Mouse (Mus musculus) hematopoietic stem cell, adult 5-6 weeks (primary cell): ENCODE data around the gene Sf1. TPM values are rescaled to one million over a fixed set of nuclear protein-coding genes. Genes with fewer than 3 reads are reported as not detected.

Experiments used
- ATAC-seq, 2 experiments: fragments of 125-278 bp in 1 of 2; replicated peaks in 1 of 2; 2 replicates each; pipeline ENCODE4 v1.8.0; 2016 to 2017; ENCODE audit warnings: inconsistent platforms in 2 of 2, mild to moderate bottlenecking in 2 of 2, moderate number of reproducible peaks in 2 of 2, low read depth in 1 of 2, moderate TSS enrichment in 1 of 2; ENCODE audit not compliant: low FRiP score in 2 of 2, poor library complexity in 2 of 2, severe bottlenecking in 2 of 2, insufficient read depth in 1 of 2, low TSS enrichment in 1 of 2
- total RNA-seq: library from RNA; stranded (forward); fragments of 172-1452, 232-1000 nt; gene quantifications from 2 replicates; pipeline ENCODE4 v1.2.3, GENCODE M21; 2017

The Sf1 gene
- total RNA-seq, result 298 and 325 TPM in 2 replicates

GRCm38 (mm10) chr19:6363411-6364240 lies at the start of gene Sf1:
Gene Sf1, plus strand, starts transcription at chr19:6363690.
- ATAC-seq, result peak; percentile 88 to 91

DNA sequence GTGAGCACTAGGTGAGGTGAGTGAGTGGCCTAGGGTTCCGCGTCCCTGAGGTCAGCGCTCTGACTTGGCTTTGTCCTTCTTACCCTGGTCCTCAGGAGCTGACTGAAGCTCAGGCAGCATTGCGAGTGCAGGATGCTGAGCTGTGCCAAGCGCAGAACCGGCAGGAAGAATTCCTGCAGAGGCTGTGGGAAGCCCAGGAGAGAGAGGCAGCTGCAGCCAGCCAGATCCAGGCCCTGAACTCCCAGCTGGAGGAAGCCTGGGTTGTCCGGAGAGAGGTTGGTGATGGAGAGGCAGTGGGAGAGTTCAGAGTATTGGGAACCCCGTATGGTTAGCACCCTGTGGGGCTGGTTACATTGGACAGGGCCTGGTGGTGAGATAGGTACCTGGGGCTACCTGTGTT lies 49.7 kb upstream of the Sf1 start:
- no peak for ATAC-seq

DNA sequence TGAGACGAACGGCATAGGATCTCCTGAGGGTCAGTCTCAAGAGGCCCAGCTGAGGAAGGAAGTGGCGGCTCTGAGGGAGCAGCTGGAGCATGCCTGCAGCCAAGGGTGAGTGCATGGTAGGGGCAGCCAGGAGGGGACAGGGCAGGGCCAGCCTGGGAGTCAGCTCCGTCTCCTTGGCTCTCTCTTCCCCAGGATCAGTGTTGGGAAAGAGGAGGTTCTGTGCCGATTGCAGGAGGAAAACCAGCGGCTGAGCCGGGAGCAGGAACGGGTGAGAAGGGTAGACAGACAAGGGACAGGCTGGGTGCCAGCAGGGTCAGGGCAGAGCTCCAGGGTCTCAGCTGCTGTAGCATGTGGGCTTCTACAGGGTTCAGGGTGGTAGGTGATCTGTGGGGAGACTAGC lies 49.0 kb upstream of the Sf1 start:
- no peak for ATAC-seq

DNA sequence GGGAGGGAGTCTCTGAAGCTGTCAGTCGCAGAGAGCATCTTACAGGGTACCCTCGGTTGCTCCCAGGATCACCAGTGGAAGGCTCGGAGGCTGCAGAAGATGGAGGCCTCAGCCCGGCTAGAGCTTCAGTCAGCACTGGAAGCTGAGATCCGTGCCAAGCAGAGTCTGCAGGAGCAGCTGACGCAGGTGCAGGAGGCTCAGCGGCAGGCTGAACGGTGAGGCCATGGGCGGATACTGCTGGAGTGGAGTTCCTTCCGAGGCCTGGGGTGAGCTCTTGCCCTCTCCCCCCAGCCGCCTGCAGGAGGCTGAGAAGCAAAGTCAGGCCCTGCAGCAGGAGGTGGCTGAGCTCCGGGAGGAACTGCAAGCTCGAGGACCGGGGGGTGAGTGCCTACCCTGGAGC lies 47.9 kb upstream of the Sf1 start:
- ATAC-seq, result no peak

GRCm38 (mm10) chr19:6318145-6318544 lies 45.3 kb upstream of the Sf1 start:
- ATAC-seq, result no peak

GRCm38 (mm10) chr19:6321358-6321757 lies 42.1 kb upstream of the Sf1 start:
- ATAC-seq, result no peak

DNA sequence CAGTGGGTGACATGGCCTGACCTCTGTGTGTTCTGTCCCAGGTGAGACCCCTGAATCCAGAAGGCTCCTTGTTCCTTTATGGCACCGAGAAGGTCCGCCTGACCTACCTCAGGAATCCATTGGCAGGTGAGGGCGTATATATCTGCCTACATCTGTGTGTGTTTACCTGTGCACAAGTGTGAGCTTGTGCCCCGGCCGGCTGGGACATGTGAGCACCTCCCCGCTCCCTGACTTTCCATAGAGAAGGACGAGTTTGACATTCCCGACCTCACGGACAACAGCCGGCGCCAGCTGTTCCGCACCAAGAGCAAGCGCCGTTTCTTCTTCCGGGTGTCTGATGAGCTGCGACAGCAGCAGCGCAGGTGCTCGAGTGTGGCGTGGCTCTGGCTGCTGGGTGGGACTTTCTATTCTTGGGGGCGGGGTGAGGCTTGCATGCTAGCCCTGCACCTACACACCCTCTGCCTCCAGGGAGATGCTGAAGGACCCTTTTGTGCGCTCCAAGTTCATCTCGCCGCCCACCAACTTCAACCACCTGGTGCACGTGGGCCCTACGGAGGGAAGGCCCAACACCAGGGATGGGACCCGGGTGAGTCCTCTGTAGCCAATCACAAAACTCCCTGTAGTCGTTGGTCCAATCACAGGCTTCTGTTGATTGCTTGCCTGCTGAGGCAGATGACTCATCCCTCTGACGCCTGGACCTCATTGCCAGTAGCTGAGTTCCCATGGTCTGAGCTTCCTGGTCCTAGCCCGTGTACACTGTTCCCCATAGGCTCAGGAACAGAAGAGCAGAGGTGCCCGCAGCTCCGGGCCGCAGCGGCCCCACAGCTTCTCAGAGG lies 41.5 kb upstream of the Sf1 start:
- ATAC-seq, result no peak

DNA sequence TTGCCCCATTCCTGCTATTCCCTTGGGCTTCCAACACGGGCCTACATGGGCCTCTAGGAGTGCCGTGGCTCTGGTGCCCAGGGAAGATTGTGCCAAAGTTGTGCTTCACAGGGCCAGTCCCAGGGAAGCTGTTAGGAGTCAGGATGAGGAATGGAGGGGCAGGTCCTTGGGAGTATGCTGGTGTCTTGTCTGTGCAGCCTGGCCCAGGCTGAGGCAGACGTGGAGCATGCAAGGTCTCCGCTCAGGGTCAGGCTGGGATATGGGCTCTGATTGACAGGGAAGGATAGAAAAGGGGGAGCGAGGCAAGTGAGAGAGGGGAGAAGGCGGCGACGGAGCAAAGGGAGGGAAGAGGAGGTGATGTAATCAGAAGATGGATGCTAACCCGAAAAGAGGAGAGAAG lies 38.7 kb upstream of the Sf1 start:
- ATAC-seq, result no peak

DNA sequence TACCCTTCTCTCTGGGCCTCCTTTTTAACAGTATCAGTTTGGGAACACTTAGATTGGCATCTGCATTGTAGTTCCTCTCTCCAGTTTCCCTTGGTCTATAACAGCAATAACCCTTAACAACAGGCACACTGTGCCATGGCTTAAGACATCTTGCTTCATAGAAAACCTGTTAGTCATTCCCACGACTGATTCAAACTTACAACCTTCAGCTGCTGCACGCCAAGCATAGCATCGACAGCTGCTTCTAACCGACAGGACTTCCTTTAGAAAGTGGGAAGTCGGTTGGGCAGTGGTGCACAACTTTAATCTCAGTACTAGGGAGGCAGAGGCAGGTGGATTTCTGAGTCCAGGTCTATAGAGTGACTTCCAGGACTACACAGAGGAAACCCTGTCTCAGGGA lies 32.3 kb upstream of the Sf1 start:
- no peak for ATAC-seq

GRCm38 (mm10) chr19:6331719-6332516 lies 31.6 kb upstream of the Sf1 start:
- ATAC-seq, result peak; percentile 31 to 47; a peak in 3 of 4 replicates

GRCm38 (mm10) chr19:6333761-6334595 lies 29.5 kb upstream of the Sf1 start:
- no peak for ATAC-seq

DNA sequence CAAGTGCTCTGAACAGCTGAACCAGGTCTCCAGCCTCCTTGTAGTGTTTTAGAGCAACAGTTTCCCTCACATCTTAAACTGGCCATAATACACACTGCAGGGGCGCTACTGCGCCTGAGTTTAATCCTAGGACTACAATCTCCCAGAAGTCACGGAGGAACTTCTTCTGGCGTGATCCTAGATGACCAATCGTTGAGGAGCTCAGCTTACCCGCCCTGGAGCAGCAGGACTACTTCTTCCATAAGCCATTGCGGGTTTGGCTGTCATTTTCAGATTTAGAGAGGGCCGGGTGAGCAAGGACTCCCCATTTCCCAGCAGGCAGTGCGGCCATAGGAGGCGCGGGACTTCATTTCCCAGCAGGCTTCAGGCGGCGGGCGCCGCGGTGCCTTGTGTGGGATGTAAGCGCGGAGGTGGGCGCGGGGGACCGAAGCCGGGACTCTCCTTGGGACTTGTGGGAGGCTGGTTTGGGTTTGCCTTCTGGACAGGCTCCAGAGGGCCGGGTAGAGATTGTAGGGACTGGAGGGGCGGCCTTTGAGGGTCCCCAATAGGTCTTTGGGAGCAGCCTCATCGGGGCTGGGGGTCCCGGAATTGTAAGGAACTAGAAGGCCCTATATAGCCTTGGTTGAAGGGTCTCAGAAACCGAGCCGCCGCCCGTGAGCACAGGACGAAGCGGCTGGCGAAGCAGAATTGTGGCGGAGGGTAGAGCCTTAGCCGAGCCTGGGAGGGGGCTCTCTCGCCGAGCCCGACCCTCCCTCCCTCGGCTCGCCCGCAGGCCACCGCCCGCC lies 28.6 kb upstream of the Sf1 start, which contains the start of gene Men1:
Gene Men1, plus strand, starts transcription at position 307 of the 785 bp plus-strand sequence.
- peak; percentile 90 to 92 for ATAC-seq

DNA sequence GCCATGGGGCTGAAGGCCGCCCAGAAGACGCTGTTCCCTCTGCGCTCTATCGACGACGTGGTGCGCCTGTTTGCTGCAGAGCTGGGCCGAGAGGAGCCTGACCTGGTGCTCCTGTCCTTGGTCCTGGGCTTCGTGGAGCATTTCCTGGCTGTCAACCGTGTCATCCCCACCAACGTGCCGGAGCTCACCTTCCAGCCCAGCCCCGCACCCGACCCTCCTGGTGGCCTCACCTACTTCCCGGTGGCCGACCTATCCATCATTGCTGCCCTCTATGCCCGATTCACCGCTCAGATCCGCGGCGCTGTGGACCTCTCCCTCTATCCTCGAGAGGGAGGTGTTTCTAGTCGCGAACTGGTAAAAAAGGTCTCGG lies 28.0 kb upstream of the Sf1 start:
- no peak for ATAC-seq

DNA sequence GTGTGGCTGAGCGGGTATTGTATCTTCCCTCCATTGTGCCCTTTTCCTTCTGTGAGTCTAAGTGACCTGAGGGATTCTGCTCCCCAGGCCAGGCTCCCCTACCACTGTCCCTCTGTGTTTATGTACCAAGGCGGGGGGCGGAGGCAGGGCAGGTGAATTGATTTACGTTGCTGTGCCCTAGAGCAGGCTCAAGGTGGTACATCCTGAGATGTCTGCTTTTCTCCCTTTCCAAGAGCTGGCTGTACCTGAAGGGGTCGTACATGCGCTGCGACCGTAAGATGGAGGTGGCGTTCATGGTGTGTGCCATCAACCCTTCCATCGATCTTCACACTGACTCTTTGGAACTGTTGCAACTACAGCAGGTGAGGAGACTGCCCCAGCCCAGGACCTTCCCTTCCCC lies 26.6 kb upstream of the Sf1 start:
- no peak for ATAC-seq

- no peak for ATAC-seq
These were observed 25.3 kb upstream of the Sf1 start for GRCm38 (mm10) chr19:6338171-6338570.

- no peak for ATAC-seq
These were observed 24.8 kb upstream of the Sf1 start for GRCm38 (mm10) chr19:6338716-6339115.
